Mouse (Mus musculus): ENCODE results near the gene Fbn1. TPM values are rescaled to one million over a fixed set of nuclear protein-coding genes. Genes with fewer than 3 reads are reported as not detected.
A peak's percentile ranks its signal among the peaks of the same experiment; 100 is the strongest.

The Fbn1 gene
- polyA plus RNA-seq, 1 experiment from 2014 or later = 28.5 TPM

- no peak overlapping the region for H3K4me3 ChIP-seq (ENCODE audit: low read depth, low read length)
- no peaks in the 10 kb centered on the region for H3K36me3 ChIP-seq (ENCODE audit: control insufficient read depth, insufficient read depth, low read length)
- H3K27ac ChIP-seq (ENCODE audit: low read depth, low read length) = no peak overlapping the region
- no peak overlapping the region for H3K4me2 ChIP-seq
- H3K4me1 ChIP-seq (ENCODE audit: control insufficient read depth, insufficient read depth, low read length) = peaks cover 5% of the 10 kb centered on the region; the same call in 1 of the 2 replicates
- no peak for ATAC-seq (replicated peaks; ENCODE audit: insufficient number of reproducible peaks, low FRiP score, low TSS enrichment)
- H3K9ac ChIP-seq (ENCODE audit: low read depth, low read length) = no peak overlapping the region
- WGBS (ENCODE audit: insufficient replicate concordance) = 75% methylated on average over 7 of the region's 7 CpGs
- no peaks in the 10 kb centered on the region for H3K27me3 ChIP-seq (ENCODE audit: control insufficient read depth, insufficient read depth, low read length)
- H3K9me3 ChIP-seq (replicated peaks; ENCODE audit: control insufficient read depth, low read length) = no peaks in the 10 kb centered on the region
Observed at GRCm38 (mm10) chr2:125325125-125325855, 182.5 kb downstream of the Fbn1 start.

- Histone ChIP-seq H3K4me2 (no peak overlapping the region), H3K9me3 (replicated peaks; ENCODE audit: control insufficient read depth, low read length) (no peaks in the 10 kb centered on the region), H3K4me3 (ENCODE audit: low read depth, low read length) (no peak overlapping the region), H3K4me1 (ENCODE audit: control insufficient read depth, insufficient read depth, low read length) (peaks cover 5% of the 10 kb centered on the region; the same call in 1 of the 2 replicates), H3K27me3 (ENCODE audit: control insufficient read depth, insufficient read depth, low read length) (no peaks in the 10 kb centered on the region), H3K27ac (ENCODE audit: low read depth, low read length) (no peak overlapping the region), H3K36me3 (ENCODE audit: control insufficient read depth, insufficient read depth, low read length) (no peaks in the 10 kb centered on the region), H3K9ac (ENCODE audit: low read depth, low read length) (no peak overlapping the region)
- no peak for ATAC-seq (replicated peaks; ENCODE audit: insufficient number of reproducible peaks, low FRiP score, low TSS enrichment)
- WGBS (ENCODE audit: insufficient replicate concordance) = 56% methylated on average over 5 of the region's 5 CpGs
Observed at GRCm38 (mm10) chr2:125324455-125324854, 183.3 kb downstream of the Fbn1 start.

- 0 out of 2 replicates have a peak overlapping the region, but pooled peaks have one; percentile 22 for H3K27ac ChIP-seq (ENCODE audit: low read depth, low read length)
- H3K27me3 ChIP-seq (ENCODE audit: control insufficient read depth, insufficient read depth, low read length) = no peaks in the 10 kb centered on the region
- H3K4me3 ChIP-seq (ENCODE audit: low read depth, low read length) = no peak overlapping the region
- H3K4me1 ChIP-seq (ENCODE audit: control insufficient read depth, insufficient read depth, low read length) = peaks cover 13% of the 10 kb centered on the region; the same call in 1 of the 2 replicates
- H3K4me2 ChIP-seq = no peak overlapping the region
- 65% methylated on average over 4 of the region's 4 CpGs for WGBS (ENCODE audit: insufficient replicate concordance)
- no peak for ATAC-seq (replicated peaks; ENCODE audit: insufficient number of reproducible peaks, low FRiP score, low TSS enrichment)
- H3K9me3 ChIP-seq (replicated peaks; ENCODE audit: control insufficient read depth, low read length) = no peaks in the 10 kb centered on the region
- no peaks in the 10 kb centered on the region for H3K36me3 ChIP-seq (ENCODE audit: control insufficient read depth, insufficient read depth, low read length)
- H3K9ac ChIP-seq (ENCODE audit: low read depth, low read length) = no peak overlapping the region
Observed at GRCm38 (mm10) chr2:125323347-125323746, 184.4 kb downstream of the Fbn1 start.

GRCm38 (mm10) chr2:125322581-125322980 lies 185.2 kb downstream of the Fbn1 start:
- Histone ChIP-seq H3K4me2 (no peak overlapping the region), H3K9me3 (replicated peaks; ENCODE audit: control insufficient read depth, low read length) (no peaks in the 10 kb centered on the region), H3K4me1 (ENCODE audit: control insufficient read depth, insufficient read depth, low read length) (peaks cover 13% of the 10 kb centered on the region; the same call in 1 of the 2 replicates), H3K27me3 (ENCODE audit: control insufficient read depth, insufficient read depth, low read length) (no peaks in the 10 kb centered on the region), H3K4me3 (ENCODE audit: low read depth, low read length) (no peak overlapping the region), H3K36me3 (ENCODE audit: control insufficient read depth, insufficient read depth, low read length) (no peaks in the 10 kb centered on the region), H3K27ac (ENCODE audit: low read depth, low read length) (no peak overlapping the region), H3K9ac (ENCODE audit: low read depth, low read length) (no peak overlapping the region)
- WGBS (ENCODE audit: insufficient replicate concordance) = 75% methylated on average over 2 of the region's 2 CpGs
- ATAC-seq (replicated peaks; ENCODE audit: insufficient number of reproducible peaks, low FRiP score, low TSS enrichment) = no peak

GRCm38 (mm10) chr2:125321071-125321470 lies 186.7 kb downstream of the Fbn1 start:
- Histone ChIP-seq H3K4me1 (ENCODE audit: control insufficient read depth, insufficient read depth, low read length) (peaks cover 13% of the 10 kb centered on the region; the same call in 1 of the 2 replicates), H3K36me3 (ENCODE audit: control insufficient read depth, insufficient read depth, low read length) (0 out of 2 replicates have a peak, but pooled peaks cover 3% of the 10 kb centered on the region), H3K4me2 (no peak overlapping the region), H3K27me3 (ENCODE audit: control insufficient read depth, insufficient read depth, low read length) (no peaks in the 10 kb centered on the region), H3K9me3 (replicated peaks; ENCODE audit: control insufficient read depth, low read length) (no peaks in the 10 kb centered on the region), H3K4me3 (ENCODE audit: low read depth, low read length) (no peak overlapping the region), H3K9ac (ENCODE audit: low read depth, low read length) (no peak overlapping the region), H3K27ac (ENCODE audit: low read depth, low read length) (no peak overlapping the region)
- no peak for ATAC-seq (replicated peaks; ENCODE audit: insufficient number of reproducible peaks, low FRiP score, low TSS enrichment)
- WGBS (ENCODE audit: insufficient replicate concordance) = 79% methylated on average over 6 of the region's 6 CpGs

GRCm38 (mm10) chr2:125319651-125320050 lies 188.1 kb downstream of the Fbn1 start:
- no peak for ATAC-seq (replicated peaks; ENCODE audit: insufficient number of reproducible peaks, low FRiP score, low TSS enrichment)
- Histone ChIP-seq H3K9ac (ENCODE audit: low read depth, low read length) (no peak overlapping the region), H3K36me3 (ENCODE audit: control insufficient read depth, insufficient read depth, low read length) (peaks cover 5% of the 10 kb centered on the region; the same call in 1 of the 2 replicates), H3K4me1 (ENCODE audit: control insufficient read depth, insufficient read depth, low read length) (peaks cover 13% of the 10 kb centered on the region; the same call in 1 of the 2 replicates), H3K4me3 (ENCODE audit: low read depth, low read length) (no peak overlapping the region), H3K27ac (ENCODE audit: low read depth, low read length) (0 out of 2 replicates have a peak overlapping the region, but pooled peaks have one; percentile 35), H3K9me3 (replicated peaks; ENCODE audit: control insufficient read depth, low read length) (no peaks in the 10 kb centered on the region), H3K27me3 (ENCODE audit: control insufficient read depth, insufficient read depth, low read length) (no peaks in the 10 kb centered on the region), H3K4me2 (no peak overlapping the region)
- 30% methylated on average over 8 of the region's 8 CpGs for WGBS (ENCODE audit: insufficient replicate concordance)

- H3K36me3 ChIP-seq (ENCODE audit: control insufficient read depth, insufficient read depth, low read length) = peaks cover 9% of the 10 kb centered on the region; the same call in 1 of the 2 replicates
Observed at GRCm38 (mm10) chr2:125318371-125319061, 189.3 kb downstream of the Fbn1 start.

GRCm38 (mm10) chr2:125315203-125315602 lies 192.6 kb downstream of the Fbn1 start:
- Histone ChIP-seq H3K4me3 (ENCODE audit: low read depth, low read length) (no peak overlapping the region), H3K9me3 (replicated peaks; ENCODE audit: control insufficient read depth, low read length) (no peaks in the 10 kb centered on the region), H3K4me1 (ENCODE audit: control insufficient read depth, insufficient read depth, low read length) (peaks cover 8% of the 10 kb centered on the region; the same call in 1 of the 2 replicates), H3K27ac (ENCODE audit: low read depth, low read length) (no peak overlapping the region), H3K9ac (ENCODE audit: low read depth, low read length) (no peak overlapping the region), H3K27me3 (ENCODE audit: control insufficient read depth, insufficient read depth, low read length) (no peaks in the 10 kb centered on the region), H3K4me2 (no peak overlapping the region), H3K36me3 (ENCODE audit: control insufficient read depth, insufficient read depth, low read length) (peaks cover 9% of the 10 kb centered on the region; the same call in 1 of the 2 replicates)
- no peak for ATAC-seq (replicated peaks; ENCODE audit: insufficient number of reproducible peaks, low FRiP score, low TSS enrichment)
- WGBS (ENCODE audit: insufficient replicate concordance) = 75% methylated on average over 3 of the region's 3 CpGs

More at GRCm38 (mm10) chr2:125318371-125319061, 189.3 kb downstream of the Fbn1 start:
- Histone ChIP-seq H3K9me3 (replicated peaks; ENCODE audit: control insufficient read depth, low read length) (no peaks in the 10 kb centered on the region), H3K4me1 (ENCODE audit: control insufficient read depth, insufficient read depth, low read length) (peaks cover 13% of the 10 kb centered on the region; the same call in 1 of the 2 replicates), H3K27ac (ENCODE audit: low read depth, low read length) (no peak overlapping the region; the same call in 1 of the 2 replicates), H3K4me3 (ENCODE audit: low read depth, low read length) (no peak overlapping the region), H3K27me3 (ENCODE audit: control insufficient read depth, insufficient read depth, low read length) (no peaks in the 10 kb centered on the region), H3K4me2 (no peak overlapping the region), H3K9ac (ENCODE audit: low read depth, low read length) (no peak overlapping the region)
- no peak for ATAC-seq (replicated peaks; ENCODE audit: insufficient number of reproducible peaks, low FRiP score, low TSS enrichment)
- WGBS (ENCODE audit: insufficient replicate concordance) = 69% methylated on average over 5 of the region's 5 CpGs

All from heart, embryonic 11.5 days (tissue).